Mouse (Mus musculus): ENCODE results near the gene Tigit.

Tigit gene

DNA sequence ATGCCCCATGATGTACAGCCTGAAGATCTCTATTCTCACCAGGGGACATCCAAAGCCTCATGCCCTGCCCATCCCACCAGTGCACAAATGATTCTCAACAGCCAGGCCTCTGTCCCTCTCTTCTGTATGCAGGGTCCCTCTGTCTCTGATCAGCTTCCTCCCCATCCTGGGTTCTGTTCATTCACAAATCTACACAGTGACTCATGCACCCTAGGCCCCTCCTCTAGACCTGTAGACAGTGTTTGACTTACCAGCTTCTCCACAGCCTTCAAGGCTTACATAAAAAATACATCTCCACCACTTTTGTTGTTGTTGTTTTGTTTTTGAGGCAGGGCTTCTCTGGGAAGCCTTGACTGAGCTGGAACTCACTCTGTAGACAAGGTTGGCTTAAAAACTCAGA lies 915 bp upstream of the Tigit start:
- DNase-seq: no peak

DNA sequence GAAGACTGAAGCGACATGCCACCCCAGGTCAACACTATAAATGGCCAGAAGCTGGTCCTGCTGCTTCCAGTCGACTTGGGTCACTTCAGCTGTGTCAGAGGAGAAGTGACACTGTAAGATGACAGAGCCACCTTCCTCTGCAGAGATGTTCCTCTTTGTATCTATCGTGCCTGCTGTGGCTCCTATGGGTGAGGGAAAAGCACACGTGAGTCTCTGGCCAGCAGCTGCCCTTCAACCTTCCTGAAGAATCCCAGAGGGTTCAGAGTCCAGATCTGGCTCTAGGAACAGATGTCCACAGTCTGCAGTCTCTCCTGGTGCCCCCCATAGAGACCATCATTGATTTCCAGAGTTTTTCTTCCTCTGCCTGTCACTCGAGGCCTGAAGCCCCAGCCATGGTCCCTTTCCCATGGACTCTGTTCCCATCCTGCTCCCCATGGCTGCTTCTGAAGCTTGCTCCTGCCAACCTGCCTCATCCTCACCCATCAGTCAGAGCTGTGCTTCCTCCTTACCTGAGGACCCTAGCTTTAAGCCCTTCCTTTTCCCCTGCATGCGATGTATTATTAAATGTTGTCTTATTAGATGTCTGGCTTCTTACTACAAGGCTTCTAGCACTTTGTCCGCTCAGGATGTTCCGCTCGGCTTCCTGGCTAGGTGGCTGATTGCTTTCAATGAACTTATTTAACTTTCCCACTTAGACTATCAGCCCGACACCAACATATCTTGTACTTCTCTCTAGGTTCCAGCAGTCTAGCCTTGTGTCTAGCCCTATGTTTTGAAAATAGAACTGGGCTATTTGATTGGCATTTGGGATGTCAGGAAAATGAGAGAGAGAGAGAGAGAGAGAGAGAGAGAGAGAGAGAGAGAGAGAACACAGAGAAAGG lies 1.6 kb downstream of the Tigit start:
- DNase-seq: no peak

DNA sequence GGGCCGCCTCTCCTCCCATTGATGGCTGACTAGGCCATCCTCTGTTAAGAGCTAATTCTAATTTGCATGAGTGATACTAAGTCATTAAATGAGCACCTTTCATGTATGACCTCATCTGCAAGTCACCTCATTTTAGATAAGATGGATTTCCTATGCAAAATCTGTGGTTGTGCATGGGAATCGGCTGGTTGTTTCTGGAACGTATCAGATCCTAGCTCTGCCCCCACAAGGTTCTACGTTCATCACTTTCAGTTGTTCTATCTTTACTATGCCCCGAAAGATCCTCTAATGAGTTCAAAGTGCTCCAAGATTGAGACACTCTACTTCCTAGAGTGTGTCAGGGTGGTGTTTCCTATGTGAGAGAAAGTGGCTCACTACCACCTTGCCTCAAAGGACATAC lies 2.4 kb downstream of the Tigit start:
- DNase-seq: no peak

DNA sequence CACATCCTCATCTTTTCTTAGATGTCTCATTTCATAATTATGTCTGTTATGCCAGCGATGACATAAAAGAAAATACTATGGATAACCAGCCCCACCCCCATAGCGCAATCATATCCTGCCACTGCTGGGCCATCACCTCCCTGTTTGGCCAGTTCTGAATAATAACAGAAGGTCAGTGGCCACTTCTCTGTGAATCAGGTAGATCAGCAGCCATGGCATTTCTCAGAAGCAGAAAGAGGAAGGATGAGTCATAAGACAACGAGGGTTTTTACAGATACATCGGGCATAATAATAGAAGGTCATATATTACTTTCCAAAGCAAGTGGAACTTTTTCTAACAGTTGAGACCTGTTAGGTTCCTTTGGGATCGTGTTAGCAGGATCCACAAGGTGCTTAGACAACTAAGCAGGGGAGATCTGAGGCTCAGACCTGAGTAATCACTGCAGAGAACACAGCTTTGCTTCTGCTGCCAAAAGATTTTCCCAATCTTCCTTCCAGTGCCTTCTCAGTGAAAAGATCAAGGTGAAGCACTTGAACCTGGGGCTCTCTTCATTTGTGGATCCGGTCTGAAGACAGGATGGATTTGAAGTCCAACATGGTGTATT lies 8.7 kb downstream of the Tigit start:
- no peak for DNase-seq

DNA sequence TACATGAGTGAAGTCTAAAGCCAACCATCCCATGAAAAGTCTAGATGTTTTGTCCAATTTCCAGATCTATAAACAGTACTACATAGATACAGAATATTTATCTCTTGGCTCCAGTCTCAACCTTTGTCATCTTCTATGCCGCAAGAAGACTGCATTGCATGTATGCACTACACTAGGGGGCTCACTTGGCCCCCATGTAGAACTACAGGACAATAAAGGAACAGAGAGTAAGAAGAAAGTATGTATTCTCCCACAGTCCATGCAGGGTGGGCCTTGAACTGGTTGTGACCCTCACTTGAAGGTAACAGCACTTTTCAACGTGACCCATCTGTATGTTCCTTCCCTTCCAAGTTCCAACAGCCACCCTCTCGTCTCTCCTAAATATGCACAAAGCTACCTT lies 9.7 kb downstream of the Tigit start:
- DNase-seq: no peak

DNA sequence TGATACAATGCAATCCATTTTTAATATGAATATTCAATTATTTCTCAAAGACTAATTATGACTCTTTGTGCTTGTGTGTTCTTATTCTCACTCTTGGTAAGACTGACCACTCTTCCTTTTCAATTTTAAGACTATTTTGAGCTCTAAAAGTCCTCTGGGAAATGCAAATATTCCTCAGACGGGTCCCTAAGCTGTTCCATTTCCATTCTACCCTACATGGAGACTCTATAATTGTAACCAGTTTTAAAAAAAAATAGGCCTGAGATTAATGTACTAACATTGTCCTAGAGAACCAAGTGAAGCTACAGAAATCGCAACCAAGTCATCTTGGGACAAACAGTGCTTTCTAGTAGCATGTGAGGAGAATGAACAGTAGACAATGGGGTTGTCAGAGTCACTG lies 10.7 kb downstream of the Tigit start:
- DNase-seq: no peak

DNA sequence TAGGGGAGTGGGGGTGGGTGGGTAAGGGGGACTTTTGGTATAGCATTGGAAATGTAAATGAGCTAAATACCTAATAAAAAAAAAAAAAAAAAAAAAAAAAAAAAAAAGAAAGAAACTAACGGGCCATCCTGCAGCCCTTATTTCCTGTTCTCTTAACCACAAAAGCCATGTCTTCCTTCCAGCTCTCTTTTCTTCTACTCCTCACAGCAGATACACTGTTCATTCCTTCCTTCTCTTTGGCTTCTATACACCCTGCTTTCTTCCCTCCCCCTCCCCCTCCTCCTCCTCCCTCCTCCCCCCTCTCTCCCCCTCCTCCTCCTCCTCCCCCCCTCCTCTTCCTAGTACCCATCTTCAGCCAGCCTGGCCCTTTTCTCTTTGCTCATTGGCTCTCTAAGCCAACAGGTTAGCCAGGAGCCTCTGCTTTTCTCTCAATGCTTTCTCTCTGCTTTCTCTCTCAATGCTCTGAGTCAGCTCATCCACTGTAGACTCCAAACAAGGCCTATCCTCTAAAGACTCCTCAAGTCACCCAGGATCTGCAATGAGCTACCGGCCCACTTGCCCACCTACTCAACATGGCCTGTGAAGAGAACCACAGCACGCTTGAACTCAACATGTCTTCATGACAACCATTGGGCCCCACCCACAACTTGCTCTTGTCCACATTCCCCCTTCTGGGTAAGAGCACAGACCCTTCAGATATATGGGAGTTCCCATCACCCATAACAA lies 13.4 kb downstream of the Tigit start:
- DNase-seq: no peak

DNA sequence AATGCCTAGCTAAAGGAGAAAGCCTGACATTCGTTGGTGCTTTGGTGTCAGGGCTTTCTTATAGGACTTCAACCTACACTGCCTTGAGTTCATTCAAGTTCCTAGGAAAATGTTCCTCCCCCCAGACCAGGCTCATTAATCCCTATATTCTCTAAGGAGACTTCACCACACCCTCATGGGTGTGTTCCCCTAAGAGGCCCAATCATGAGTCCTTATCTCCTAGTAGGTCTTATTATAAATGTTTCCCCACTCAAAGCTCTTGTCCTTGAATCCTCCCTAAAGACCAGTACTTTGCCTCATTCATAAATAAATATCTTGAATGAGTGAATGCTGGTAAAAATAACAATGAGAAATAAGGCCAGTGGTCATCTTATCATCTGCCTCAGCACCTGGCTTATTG lies 16.3 kb downstream of the Tigit start:
- DNase-seq: no peak

DNA sequence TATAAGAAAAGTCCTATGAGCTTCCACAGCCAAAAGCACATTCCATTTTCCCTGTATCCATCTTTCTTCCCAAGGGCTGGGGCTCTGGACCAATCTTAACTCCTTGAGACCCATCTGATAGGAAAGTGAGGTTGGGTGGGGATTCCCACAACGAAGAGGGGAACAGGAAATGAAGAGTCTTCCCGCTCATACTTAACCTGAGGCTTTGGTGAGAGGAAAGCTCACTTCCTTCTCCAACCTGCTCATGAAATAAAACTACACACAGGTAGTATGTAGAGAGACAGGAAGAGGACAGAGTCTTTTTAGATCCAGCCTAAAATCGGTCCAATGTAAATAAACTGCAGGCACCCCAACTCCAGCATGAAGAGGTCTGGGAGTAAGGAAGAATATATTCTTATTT lies 17.0 kb downstream of the Tigit start:
- DNase-seq: no peak

DNA sequence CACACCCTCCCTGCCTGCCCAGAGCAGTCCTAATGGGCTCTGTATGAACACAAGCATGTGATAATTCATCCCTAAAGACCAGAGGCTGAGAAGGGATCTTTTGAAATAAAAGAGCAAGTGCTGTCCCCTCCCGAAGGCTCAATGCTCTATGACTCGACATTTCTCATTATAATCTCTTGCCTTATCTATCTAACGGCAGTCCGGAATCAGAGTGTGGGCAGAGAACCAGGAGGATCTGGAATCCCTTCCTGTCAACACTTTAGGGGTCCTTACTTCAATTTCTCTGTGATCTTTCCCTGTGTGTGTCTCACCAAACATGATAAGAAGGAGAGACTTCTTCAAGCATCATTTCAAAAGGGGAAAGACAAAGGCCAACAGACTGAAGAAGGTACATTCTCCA lies 18.1 kb downstream of the Tigit start:
- DNase-seq: no peak

DNA sequence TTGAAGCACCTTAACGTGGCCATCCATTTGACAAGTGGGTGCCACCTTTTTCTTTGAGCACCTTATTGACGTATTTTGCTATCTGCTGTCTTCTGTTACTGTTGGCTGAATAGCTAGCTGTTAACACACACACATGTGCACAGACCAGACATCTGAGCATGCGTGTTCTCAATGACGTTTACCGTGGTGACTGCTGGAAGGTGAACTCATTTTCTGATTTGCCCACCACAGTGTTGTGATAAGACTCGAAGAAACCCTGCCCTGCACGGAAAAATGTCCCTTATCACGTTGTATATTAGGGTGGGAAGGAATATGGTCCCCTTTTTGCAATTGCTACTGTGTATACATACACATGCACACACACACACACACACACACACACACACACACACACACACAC lies 22.7 kb downstream of the Tigit start:
- no peak for DNase-seq

DNA sequence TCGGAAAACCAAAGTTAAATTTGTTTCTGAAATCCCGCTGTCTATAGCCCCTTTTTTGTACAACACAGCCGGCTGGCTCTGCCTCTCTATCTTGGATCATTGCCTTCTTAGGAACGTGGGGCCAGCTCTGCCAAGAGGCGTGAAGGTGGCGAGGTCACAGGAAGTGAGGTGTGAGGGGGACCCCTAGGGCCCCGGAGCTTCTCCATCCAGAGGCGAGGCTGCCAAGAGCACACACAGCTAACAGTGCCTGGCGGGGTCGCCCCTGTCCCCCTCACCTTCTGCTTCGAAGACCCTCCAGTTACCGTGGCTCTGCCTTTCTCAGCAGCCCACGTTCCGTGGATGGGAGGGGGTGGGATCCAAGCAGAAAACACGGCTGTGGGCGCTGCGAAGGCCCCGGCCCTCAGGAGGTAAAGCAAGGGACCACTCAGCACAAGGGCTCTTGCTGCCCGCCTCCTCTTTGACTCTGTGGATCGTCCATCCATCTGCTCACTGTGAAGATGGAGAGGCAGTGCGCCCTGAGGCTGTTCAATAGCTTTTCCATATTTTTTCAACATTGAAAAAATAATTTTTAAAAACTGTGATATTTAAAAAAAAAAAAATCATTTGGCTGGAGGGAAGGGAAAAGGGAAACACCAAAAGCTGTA lies 25.4 kb downstream of the Tigit start:
- DNase-seq: no peak

DNA sequence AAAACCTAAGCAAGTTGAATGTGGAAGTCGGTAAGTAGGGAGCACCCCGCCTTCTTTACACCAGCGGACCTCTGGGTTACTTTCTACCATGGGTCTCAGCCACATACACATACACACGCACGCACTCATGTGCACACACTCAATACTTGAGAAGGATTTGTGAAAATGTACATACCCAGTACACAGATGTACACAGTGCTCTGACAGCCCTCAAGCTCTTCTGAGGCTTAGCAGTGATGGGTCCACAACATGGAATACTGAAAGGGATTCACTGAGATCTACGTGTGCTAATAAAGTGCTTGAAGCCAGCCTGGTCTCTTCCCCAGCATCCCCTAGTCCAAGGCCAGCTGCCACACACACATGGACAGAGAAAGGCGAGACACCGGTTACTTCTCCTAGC lies 26.7 kb downstream of the Tigit start:
- no peak for DNase-seq

DNA sequence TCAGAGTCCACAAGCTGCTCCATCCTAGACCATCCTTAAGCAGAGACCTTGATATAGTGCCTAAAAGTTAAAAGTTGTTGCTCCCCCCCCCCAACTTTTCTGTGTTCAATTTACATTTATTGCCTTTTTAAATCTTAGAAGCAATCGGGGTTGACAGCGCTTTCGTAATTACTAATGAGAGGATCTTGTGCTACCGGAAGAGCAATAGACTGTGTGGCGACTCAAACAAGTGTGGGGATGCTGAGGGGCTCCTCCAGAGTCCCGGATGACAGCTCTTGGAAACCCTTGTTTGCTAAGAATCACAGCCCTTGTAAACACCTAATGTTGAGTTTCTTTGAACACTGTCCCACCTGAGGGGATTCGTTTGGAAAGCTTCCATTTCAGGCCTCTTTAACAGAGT lies 29.9 kb downstream of the Tigit start:
- no peak for DNase-seq

DNA sequence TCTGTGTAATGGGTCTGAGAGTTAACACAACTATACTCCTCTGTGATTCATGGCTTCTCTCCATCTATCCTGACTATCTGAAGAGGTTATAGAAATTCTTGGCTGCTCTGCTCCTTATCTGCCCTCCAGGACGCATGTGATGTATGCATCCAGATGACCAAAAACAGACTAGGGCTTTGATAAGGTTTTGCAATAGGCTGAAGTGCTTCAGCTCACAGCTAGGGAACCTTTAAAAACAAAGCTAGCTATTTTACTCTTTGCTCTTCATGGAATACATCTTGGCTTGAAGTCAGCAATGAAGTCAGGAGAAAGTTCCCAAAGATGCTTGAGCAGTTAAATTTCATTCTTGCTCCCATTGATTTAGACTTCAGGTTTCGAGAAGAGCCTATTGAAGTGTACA lies 32.2 kb downstream of the Tigit start:
- DNase-seq: no peak

DNA sequence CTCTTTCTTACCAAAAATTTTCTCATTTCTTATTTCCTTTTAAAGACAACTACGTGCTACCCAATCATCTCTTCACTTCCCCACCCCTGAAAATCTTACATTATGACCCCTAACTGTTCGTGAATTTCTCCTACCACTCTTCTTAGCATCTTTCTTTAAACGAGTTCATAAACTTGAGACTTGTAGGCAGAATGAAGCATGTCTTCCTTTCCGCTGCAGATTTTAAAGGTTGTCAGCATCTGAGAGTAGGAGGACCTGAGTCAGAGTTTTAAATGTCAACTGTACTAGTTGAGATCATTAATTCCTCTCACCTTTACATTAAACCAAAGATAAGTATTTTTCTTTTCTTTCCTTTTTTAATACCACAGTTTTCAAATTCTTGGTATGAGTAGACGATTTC lies 35.3 kb downstream of the Tigit start:
- no peak for DNase-seq

DNA sequence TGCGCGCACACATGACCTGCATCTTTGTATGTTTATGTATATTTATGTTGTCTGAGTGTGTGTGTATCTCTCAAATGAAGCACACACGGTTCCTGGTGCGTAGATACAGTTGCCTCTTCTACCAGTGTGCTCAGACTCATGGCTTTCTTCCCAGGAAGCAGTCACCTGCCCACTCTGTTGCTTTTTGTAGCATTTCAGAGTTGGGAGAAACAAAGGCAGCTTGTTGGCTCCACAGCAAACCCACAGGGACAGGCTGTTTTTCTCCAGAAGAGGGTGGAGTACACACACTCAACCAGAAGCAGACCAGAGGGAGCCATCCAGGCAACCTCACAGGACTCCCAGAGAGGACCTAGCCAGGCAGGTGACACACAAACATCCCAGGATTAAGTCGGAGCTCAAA lies 38.0 kb downstream of the Tigit start:
- DNase-seq: no peak

DNA sequence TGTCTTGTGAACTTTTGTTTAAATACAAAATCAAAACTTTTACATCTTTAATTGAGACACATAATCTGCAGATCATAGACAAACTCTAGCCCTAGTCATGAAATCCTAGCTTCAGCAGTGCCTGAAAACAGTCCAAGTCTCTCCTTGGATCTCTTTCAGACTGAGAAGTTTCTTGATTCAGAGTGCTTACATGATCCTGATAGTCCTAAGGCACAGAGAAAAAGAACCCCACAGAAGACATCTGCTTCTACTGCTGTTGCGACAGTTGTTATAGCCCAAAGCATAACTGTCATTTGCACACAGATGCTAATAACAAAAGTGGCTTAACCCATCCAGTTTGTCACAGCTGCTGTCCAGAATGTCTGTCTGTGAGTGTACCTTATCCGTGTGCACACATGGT lies 38.7 kb downstream of the Tigit start:
- DNase-seq: no peak

DNA sequence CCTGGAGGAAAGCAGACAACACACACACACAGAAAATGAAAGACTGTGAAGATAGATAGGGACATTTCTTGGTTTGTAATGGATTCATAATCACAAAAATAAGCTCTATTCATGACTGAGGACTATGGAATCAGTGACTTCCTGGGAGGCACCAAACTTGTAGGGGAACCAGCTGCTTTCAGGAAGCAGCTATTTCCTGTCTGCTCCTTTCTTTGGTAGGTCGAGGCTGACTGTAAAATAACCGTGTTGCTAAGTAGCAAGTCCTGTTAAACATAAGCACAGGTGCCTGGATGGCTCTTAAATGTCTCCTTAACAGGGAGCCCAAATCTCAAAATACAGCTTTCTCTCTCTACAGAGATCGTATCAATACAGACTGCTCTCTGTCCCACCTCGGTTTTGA lies 39.1 kb downstream of the Tigit start:
- DNase-seq: no peak

DNA sequence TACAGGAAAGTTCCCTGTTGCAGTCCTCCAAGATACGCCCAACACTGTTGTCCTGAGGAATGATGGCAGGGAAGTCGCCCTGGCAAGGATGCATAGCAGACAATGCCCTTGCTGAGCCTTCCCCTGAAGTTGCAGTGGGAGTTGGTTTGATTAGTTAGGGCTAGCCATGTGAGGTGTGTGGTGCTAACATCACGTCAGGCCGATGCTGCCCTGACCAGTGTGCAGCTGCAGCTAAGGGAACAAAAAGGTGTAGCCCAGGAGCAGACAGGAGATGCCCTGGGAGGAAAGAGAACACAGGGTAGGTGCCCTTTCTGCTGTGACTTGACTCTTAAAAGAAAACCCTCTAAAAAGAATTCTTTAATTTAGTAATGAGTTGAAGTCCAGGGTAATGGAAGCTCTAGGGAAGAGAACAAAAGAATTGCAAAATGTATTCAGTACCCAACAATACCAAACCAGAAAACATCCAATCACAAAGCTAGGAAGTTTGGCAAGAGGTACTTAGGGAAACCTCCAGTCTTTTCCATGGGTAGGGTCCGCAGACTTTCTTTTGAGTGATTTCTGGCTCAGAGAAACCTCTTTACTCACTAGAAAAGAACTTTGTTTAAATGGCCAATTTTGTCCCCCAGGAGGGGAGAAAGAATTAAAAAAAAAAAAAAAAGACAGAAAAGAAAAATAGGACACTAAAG lies 40.5 kb downstream of the Tigit start:
- DNase-seq: no peak

DNA sequence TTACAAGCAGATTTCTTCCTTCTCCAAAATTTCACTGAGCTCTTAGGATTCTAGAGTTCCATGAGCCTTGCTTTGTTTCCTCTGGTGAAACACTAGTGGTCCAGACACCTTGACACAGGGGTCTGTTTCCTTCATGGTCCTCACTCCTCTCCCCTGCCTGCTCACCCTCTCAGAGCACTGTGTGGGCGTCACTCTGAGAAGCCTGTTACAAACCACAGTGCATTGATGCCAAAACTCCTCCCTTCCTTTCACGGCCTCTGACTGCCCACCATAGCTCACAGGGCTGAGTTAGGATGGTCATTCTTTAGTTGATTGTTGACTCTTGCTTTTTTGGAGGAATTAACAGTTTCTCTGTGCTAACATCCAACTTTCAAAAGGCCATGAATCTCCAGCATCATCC lies 43.6 kb downstream of the Tigit start:
- DNase-seq: no peak

DNA sequence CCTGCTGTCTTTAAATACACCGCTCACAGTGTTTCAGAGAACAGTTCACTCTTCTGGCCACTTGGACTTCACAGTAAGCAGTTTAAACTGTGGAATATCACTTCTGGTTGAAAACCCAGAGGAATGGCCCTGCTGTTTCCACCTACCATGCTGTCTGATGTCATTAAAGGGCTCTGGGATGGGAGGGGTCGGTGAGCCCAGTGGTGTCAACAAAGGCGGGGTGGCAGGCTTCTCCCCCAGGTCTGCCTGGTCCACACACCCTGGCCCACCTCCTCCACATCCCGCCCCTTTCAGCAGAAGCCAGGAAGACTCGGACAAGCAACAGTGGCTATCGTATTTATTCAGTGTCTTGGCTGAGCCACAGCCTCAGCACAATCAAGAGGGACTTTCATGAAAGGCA lies 44.7 kb downstream of the Tigit start:
- DNase-seq: no peak

DNA sequence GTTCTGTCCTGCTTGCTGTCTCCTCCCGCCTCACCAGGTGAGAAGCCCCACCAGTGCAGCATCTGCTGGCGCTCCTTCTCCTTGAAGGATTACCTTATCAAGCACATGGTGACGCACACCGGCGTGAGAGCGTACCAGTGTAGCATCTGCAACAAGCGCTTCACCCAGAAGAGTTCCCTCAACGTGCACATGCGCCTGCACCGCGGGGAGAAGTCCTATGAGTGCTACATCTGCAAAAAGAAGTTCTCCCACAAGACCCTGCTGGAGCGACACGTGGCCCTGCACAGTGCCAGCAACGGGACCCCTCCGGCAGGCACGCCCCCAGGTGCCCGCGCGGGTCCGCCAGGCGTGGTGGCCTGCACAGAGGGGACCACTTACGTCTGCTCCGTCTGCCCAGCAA lies 45.7 kb downstream of the Tigit start:
- no peak for DNase-seq

Measured in kidney, adult 9 months (tissue).